Mouse (Mus musculus) C2C12 (cell line): ENCODE measurements around the gene Rcl1. TPM values are rescaled to one million over a fixed set of nuclear protein-coding genes. Genes with fewer than 3 reads are reported as not detected.

Experiments
- H3K27me3 ChIP-seq: one replicate; pipeline ENCODE4 v1.6.1; 2011; ENCODE audit not compliant: control insufficient read depth, insufficient read depth, insufficient read length
- H3K36me3 ChIP-seq: one replicate; pipeline ENCODE4 v1.6.1; 2011; ENCODE audit not compliant: control insufficient read depth, insufficient read depth
- H3K4me3 ChIP-seq: one replicate; pipeline ENCODE4 v1.5.1; 2011; ENCODE audit warnings: mild to moderate bottlenecking, control low read depth; ENCODE audit not compliant: poor library complexity, insufficient read depth, severe bottlenecking
- H3K79me2 ChIP-seq: one replicate; pipeline ENCODE4 v1.6.1; 2011; ENCODE audit not compliant: control insufficient read depth, insufficient read depth
- H3K79me3 ChIP-seq: one replicate; pipeline ENCODE4 v1.6.1; 2011; ENCODE audit warnings: low read depth, control low read depth
- H3ac ChIP-seq: one replicate; pipeline ENCODE3; 2011; ENCODE audit warnings: low read depth; ENCODE audit not compliant: control insufficient read depth, insufficient read length
- CEBPB ChIP-seq: IDR thresholded peaks from one replicate; pipeline ENCODE4 v1.6.1; 2011; ENCODE audit warnings: low read depth, mild to moderate bottlenecking, control low read depth, moderate library complexity
- CTCF ChIP-seq: IDR thresholded peaks from one replicate; pipeline ENCODE4 v1.5.1; 2011; ENCODE audit not compliant: control insufficient read depth, insufficient read depth, insufficient read length
- FOSL1 ChIP-seq: IDR thresholded peaks from one replicate; pipeline ENCODE4 v1.8.0; 2011; ENCODE audit warnings: mild to moderate bottlenecking, low read length; ENCODE audit not compliant: poor library complexity, insufficient read depth, severe bottlenecking
- MAX ChIP-seq: IDR thresholded peaks from one replicate; pipeline ENCODE4 v1.6.1; 2011; ENCODE audit warnings: mild to moderate bottlenecking, control low read depth
- MYOD1 ChIP-seq: IDR thresholded peaks from one replicate; pipeline ENCODE4 v1.6.1; 2011; ENCODE audit warnings: low read depth; ENCODE audit not compliant: control insufficient read depth, insufficient read length
- MYOG ChIP-seq: IDR thresholded peaks from one replicate; pipeline ENCODE4 v1.6.1; 2011; ENCODE audit not compliant: control insufficient read depth, insufficient read length; ENCODE audit errors: extremely low read depth
- USF1 ChIP-seq: IDR thresholded peaks from one replicate; pipeline ENCODE4 v1.6.1; 2011; ENCODE audit warnings: low read depth, mild to moderate bottlenecking, control low read depth, moderate library complexity
- polyA plus RNA-seq: library from polyadenylated mRNA; unstranded; fragments of >200 nt; fragmentation: generic; extraction: Trizol; gene quantifications from one replicate; pipeline ENCODE4 v1.2.1, GENCODE M21; 2012; ENCODE audit warnings: missing spikeins

The Rcl1 gene
- polyA plus RNA-seq, 1 experiment, result 45.4 TPM

- H3K36me3 ChIP-seq, result peaks cover 48% of the 10 kb centered on the region
- H3ac ChIP-seq, result no peak overlapping the region
- peaks cover 55% of the 10 kb centered on the region for H3K79me2 ChIP-seq
- H3K27me3 ChIP-seq, result no peaks in the 10 kb centered on the region
- no peak overlapping the region for H3K4me3 ChIP-seq
- no peak for TF ChIP-seq MYOG
- no peak for TF ChIP-seq CEBPB
- no peak for TF ChIP-seq USF1
- TF ChIP-seq CTCF, result no peak
- TF ChIP-seq MAX, result no peak
- TF ChIP-seq MYOD1, result no peak
- no peak for TF ChIP-seq FOSL1
- H3K79me3 ChIP-seq, result peaks cover 36% of the 10 kb centered on the region
These were observed 15.6 kb downstream of the Rcl1 start for GRCm38 (mm10) chr19:29116796-29117195.

- TF ChIP-seq MAX (no peak), FOSL1 (no peak), CEBPB (no peak), USF1 (no peak), MYOG (no peak), CTCF (no peak), MYOD1 (no peak)
- Histone ChIP-seq H3K4me3 (no peak overlapping the region), H3K79me2 (peaks cover 41% of the 10 kb centered on the region), H3K79me3 (peaks cover 26% of the 10 kb centered on the region), H3ac (no peak overlapping the region), H3K36me3 (peaks cover 60% of the 10 kb centered on the region), H3K27me3 (no peaks in the 10 kb centered on the region)
These were observed 17.0 kb downstream of the Rcl1 start for GRCm38 (mm10) chr19:29118196-29118595.

DNA sequence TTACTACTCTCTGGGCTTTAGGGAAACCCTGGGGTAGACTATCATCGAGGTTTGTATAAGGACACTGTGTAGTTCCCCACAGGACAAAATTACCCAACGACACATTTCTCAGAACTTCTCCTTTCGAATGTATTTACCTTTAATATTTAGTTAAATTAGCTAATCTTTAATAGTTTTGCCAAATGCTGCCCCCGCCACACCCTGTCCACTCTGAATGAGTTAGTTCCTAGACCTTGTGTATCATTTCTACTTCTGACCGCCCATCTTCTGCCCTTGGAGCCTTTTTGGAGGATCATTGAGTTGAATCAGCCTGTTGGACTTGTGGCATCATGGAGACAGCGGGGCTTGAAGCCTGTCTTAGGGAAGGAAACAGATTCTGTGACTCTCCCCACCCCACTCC lies 19.1 kb downstream of the Rcl1 start:
- Histone ChIP-seq H3K4me3 (no peak overlapping the region), H3K79me2 (peaks cover 20% of the 10 kb centered on the region), H3K36me3 (peaks cover 71% of the 10 kb centered on the region), H3K27me3 (no peaks in the 10 kb centered on the region), H3K79me3 (peaks cover 6% of the 10 kb centered on the region), H3ac (no peak overlapping the region)
- TF ChIP-seq USF1 (no peak), FOSL1 (no peak), CEBPB (no peak), MYOD1 (no peak), MYOG (no peak), CTCF (no peak), MAX (no peak)

GRCm38 (mm10) chr19:29121394-29121793 lies 20.2 kb downstream of the Rcl1 start:
- Histone ChIP-seq H3K4me3 (no peak overlapping the region), H3K27me3 (no peaks in the 10 kb centered on the region), H3ac (no peak overlapping the region), H3K79me2 (peaks cover 9% of the 10 kb centered on the region), H3K36me3 (peaks cover 72% of the 10 kb centered on the region), H3K79me3 (peaks cover 4% of the 10 kb centered on the region)
- TF ChIP-seq MYOG (no peak), CEBPB (no peak), MAX (no peak), FOSL1 (no peak), MYOD1 (no peak), CTCF (no peak), USF1 (no peak)

DNA sequence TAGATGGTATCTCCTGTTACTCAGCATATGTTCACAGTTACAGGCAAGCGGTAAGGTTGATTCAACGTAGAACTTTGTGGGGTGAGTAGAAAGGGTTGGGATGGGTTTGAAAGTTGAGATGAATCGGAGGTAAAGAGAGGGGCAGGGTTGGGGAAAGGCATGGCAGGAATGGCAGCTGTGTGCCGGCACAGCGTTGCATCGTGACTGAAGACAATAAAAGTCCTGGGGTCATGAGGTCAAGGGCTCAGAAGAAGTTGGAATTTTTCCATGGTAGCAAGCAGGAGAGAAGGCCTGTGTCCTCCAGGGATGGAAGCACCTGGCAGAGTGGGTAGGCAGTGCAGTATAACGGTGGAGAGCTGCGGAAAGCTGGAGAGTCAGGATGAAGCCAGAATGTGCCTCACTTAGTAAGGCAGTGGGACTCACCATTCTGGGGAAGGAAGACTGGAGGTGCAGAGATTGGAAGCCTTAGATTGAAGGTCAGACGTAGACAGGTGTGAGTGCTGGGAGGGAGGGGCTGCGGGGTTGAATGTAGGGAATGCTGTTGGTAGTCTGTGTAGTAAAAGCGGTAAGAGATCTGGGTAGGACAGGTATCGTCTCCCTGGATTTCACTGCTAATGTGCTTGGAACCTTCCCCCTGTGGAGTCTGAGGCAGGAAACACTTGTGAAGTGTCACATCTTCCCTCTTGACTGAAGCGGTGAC lies 23.9 kb downstream of the Rcl1 start:
- no peaks in the 10 kb centered on the region for H3K79me3 ChIP-seq
- no peak overlapping the region for H3K4me3 ChIP-seq
- H3ac ChIP-seq, result no peak overlapping the region
- no peaks in the 10 kb centered on the region for H3K27me3 ChIP-seq
- H3K79me2 ChIP-seq, result no peaks in the 10 kb centered on the region
- H3K36me3 ChIP-seq, result peaks cover 71% of the 10 kb centered on the region
- TF ChIP-seq CTCF, result no peak
- no peak for TF ChIP-seq FOSL1
- TF ChIP-seq USF1, result no peak
- TF ChIP-seq MYOD1, result no peak
- no peak for TF ChIP-seq MAX
- TF ChIP-seq CEBPB, result no peak
- no peak for TF ChIP-seq MYOG

GRCm38 (mm10) chr19:29126347-29127015 lies 25.3 kb downstream of the Rcl1 start:
- Histone ChIP-seq H3K79me2 (no peaks in the 10 kb centered on the region), H3K36me3 (peaks cover 70% of the 10 kb centered on the region), H3K27me3 (no peaks in the 10 kb centered on the region), H3ac (no peak overlapping the region), H3K79me3 (no peaks in the 10 kb centered on the region), H3K4me3 (no peak overlapping the region)
- TF ChIP-seq MAX (no peak), CEBPB (no peak), FOSL1 (no peak), MYOG (no peak), USF1 (no peak), MYOD1 (no peak), CTCF (no peak)

GRCm38 (mm10) chr19:29127331-29127730 lies 26.2 kb downstream of the Rcl1 start:
- no peaks in the 10 kb centered on the region for H3K79me3 ChIP-seq
- no peak overlapping the region for H3K4me3 ChIP-seq
- H3ac ChIP-seq, result no peak overlapping the region
- no peaks in the 10 kb centered on the region for H3K79me2 ChIP-seq
- TF ChIP-seq USF1 (no peak), MYOD1 (no peak), CEBPB (no peak), FOSL1 (no peak), CTCF (no peak), MYOG (no peak), MAX (no peak)
- peaks cover 68% of the 10 kb centered on the region for H3K36me3 ChIP-seq
- no peaks in the 10 kb centered on the region for H3K27me3 ChIP-seq
